Mouse (Mus musculus) cerebellum, adult 2 months (tissue): ENCODE data around the gene Gnl1. TPM values are rescaled to one million over a fixed set of nuclear protein-coding genes. Genes with fewer than 3 reads are reported as not detected.
A peak's percentile ranks its signal among the peaks of the same experiment; 100 is the strongest.
"Not testable (repeated sequence)": the region's sequence is repeated elsewhere in the genome, so short reads cannot be mapped to it uniquely, and the experiment has no call there.

Source experiments
- DNase-seq, 2 experiments: peaks; one replicate each; pipeline ENCODE4 v3.0.0; 2021
- H3K27ac ChIP-seq: fragments of 200-500 bp; 2 replicates; pipeline ENCODE4 v1.5.1; 2012; ENCODE audit warnings: low read length, control low read depth, inconsistent platforms; ENCODE audit not compliant: insufficient read depth
- H3K27me3 ChIP-seq: fragments of 200-500 bp; 2 replicates; pipeline ENCODE4 v1.6.1; 2012; ENCODE audit warnings: inconsistent platforms, mild to moderate bottlenecking, low read length, moderate library complexity; ENCODE audit not compliant: control insufficient read depth, insufficient read depth
- H3K4me1 ChIP-seq: fragments of 200-500 bp; 2 replicates; pipeline ENCODE4 v1.6.1; 2011; ENCODE audit warnings: low read length; ENCODE audit not compliant: control insufficient read depth, insufficient read depth
- H3K4me3 ChIP-seq: fragments of 200-500 bp; replicated peaks from 2 replicates; pipeline ENCODE3; 2011; ENCODE audit warnings: mild to moderate bottlenecking, low read depth, low read length, control low read depth; ENCODE audit not compliant: insufficient read depth
- CTCF ChIP-seq: fragments of 200-500 bp; IDR thresholded peaks from 2 replicates; pipeline ENCODE4 v1.5.1; 2011; ENCODE audit warnings: low read depth, mild to moderate bottlenecking, control low read depth, low read length, moderate library complexity, borderline replicate concordance; ENCODE audit not compliant: insufficient read depth
- WGBS: fragments of 180-500 bp; shearing (Covaris S2); methylation state at CpG from one replicate; pipeline ENCODE4 v1.1.7; 2018; 5-methylcytosine and 5-hydroxymethylcytosine counted together
- polyA plus RNA-seq: library from polyadenylated mRNA; depleted of rRNA; stranded (reverse); fragments of >200 nt; gene quantifications from 2 replicates; pipeline ENCODE4 v1.2.3, GENCODE M21; 2012; rRNA removed

Gene Gnl1
- polyA plus RNA-seq, 1 experiment, result 103 TPM

DNA sequence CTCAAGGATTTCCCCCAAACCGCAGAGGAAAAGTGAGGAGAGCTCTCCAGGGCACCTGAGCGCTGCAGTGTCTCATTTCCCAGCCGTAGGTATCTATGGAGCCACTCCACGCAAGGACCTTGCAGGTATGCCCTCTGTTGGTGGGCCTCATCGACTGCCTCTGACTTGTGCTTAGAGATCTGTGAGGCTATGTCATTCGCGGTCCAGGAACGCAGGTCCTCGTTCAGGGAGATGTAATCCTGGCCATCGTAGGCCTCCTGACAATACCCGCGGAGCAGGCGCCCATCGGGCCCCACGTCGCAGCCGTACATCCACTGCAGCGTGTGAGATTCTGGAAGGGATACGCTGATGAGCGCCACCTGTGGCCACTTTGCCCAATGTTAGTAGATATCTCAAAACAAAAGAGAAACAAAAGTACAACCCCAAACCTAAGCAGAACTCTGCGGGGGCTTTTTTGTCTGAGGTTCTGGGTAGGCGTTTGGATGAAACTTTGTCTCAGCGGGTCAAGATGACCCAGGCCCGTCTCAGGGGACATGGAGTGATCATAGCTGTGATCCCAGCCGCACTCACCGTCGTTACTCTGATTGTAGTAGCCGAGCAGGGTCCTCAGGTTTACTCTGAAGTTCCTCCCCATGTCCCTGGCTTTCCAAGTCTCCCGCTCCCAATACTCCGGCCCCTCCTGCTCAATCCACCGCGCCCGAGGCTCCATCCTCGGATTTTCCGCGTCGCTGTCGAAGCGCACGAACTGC lies 52.1 kb downstream of the Gnl1 start:
- 1% methylated on average over 40 of the region's 40 CpGs for WGBS
- DNase-seq, result peak; percentile 40 to 62
- not testable (repeated sequence) for H3K27me3 ChIP-seq, H3K27ac ChIP-seq, H3K4me1 ChIP-seq
- peak; percentile 46 for TF ChIP-seq CTCF
- peak overlapping the region; percentile 52 for H3K4me3 ChIP-seq

DNA sequence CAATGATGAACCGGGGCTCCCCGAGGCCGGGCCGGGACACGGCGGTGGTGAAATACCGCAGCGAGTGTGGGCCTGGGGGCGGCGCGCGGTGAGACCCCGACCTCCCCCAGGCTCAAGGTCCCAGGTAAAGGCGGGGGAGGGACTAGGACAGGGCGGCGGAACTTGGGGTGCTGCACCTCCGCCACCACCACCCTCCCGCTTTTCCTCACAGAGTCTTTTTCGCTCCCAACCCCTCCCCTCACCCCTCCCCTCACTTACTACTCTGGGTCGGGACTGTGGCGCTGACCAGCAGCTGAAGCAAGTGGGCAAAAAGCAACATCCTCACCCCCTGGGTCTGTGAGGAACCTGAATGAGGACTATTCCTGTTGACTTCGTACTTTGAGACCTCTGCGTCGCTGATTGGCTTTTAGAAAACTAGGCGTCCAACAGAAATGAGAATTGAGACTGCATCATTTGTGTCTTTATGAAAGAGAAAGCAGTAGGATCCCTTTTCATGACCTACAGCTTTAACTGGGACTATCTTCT lies 52.8 kb downstream of the Gnl1 start, which contains the start of gene H2-T23:
TSS of gene H2-T23 (minus strand) at position 505 of the 525 bp plus-strand sequence.
- not testable (repeated sequence) for H3K27me3 ChIP-seq, H3K4me1 ChIP-seq, H3K27ac ChIP-seq, DNase-seq
- peak within 1 kb of the TSS; percentile 52 for H3K4me3 ChIP-seq
- 1% methylated on average over 25 of the region's 25 CpGs for WGBS

DNA sequence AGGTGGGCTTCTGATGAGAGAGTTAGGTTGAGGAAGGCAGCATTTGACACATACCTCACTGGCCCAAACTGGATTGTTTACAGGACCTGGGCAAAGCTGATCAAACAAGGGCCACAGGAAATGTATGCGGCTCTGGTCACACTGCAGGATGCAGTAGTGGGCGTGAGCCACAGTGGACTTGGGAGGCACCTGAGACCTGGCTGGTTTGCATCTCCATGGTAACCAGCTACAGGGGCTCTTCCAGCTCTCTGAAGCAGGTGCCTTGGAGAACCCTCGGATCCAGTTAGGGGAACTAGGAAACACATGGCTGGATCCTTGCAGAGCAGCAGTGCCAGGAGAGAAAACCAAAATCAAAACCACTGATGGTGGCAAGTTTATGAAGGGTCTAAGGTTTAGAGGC lies 54.9 kb downstream of the Gnl1 start:
- DNase-seq, H3K27ac ChIP-seq, H3K27me3 ChIP-seq, H3K4me3 ChIP-seq, H3K4me1 ChIP-seq: not testable (repeated sequence)
- 69% methylated on average over 3 of the region's 3 CpGs for WGBS

DNA sequence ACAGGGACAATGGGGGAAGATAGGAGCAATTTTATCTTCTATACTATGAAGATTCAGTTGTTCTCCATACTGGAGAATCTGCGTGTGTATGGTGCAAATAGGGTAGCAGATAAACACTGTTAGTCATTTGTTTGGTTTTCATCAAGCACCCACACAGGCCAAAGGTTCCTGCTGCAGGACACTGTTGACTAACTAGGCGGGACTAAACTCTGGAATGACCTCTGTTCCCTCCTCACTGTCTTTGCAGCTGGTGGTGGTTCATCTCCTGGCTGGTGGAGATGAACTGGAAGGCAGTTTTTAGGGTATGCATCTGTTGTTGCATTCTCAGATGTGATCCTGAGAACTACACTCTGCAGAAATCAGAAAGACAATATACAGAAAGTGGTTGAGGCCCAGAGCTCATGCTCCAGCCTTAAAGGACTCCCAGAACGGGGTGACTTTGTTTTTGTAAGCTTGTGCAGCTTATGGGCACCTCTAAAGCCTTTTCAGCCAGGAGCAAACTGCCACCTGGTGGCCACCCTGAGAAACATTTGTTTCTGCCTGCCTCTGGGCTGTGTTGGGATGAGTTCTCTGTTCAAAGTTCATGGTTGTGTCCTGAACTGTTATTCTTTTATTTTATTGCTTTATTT lies 55.5 kb downstream of the Gnl1 start:
- peak; percentile 45; the same call in 1 of the 2 replicates for TF ChIP-seq CTCF
- H3K27me3 ChIP-seq, H3K27ac ChIP-seq, H3K4me1 ChIP-seq, H3K4me3 ChIP-seq: not testable (repeated sequence)
- peak; percentile 58 to 60 for DNase-seq
- 41% methylated on average over 3 of the region's 3 CpGs for WGBS

DNA sequence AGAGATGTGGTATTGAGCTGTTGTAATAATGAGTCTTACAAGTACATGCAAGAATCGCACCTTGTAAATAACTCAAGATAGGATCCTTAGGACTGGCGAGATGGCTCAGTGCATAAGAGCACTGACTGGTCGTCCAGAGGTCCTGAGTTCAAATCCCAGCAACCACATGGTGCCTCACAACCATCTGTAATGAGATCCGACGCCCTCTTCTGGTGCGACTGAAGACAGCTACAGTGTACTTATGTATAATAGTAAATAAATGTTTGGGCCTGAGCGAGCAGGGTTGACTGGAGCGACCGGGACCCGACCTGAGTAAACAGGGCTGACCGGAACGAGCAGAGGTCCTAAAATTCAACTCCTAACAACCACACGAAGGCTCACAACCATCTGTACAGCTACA lies 56.5 kb downstream of the Gnl1 start:
- H3K27ac ChIP-seq, H3K27me3 ChIP-seq, DNase-seq, H3K4me1 ChIP-seq, H3K4me3 ChIP-seq: not testable (repeated sequence)
- WGBS, result 90% methylated on average over 13 of the region's 13 CpGs

Other genes with a start within 250 kb of the Gnl1 start
- 22.6 and 25.2 TPM in 2 replicates for gene Ier3, start 158.2 kb upstream of the Gnl1 start, polyA plus RNA-seq
- 129 and 140 TPM in 2 replicates for gene Flot1, start 156.6 kb upstream of the Gnl1 start, polyA plus RNA-seq
- 320 TPM in 2 replicates for gene Tubb5, start 141.5 kb upstream of the Gnl1 start, polyA plus RNA-seq
- gene Mdc1, start 138.3 kb upstream of the Gnl1 start, polyA plus RNA-seq, result 12.1 and 16.1 TPM in 2 replicates
- gene Nrm, start 118.5 kb upstream of the Gnl1 start, polyA plus RNA-seq, result 8.6 and 12.0 TPM in 2 replicates
- gene Ppp1r18, start 114.3 kb upstream of the Gnl1 start, polyA plus RNA-seq, result 8.7 and 9.7 TPM in 2 replicates
- 52.2 and 57.4 TPM in 2 replicates for gene Dhx16, start 100.0 kb upstream of the Gnl1 start, polyA plus RNA-seq
- gene 2310061I04Rik, start 82.4 kb upstream of the Gnl1 start, polyA plus RNA-seq, result 161 and 173 TPM in 2 replicates
- gene Atat1, start 69.8 kb upstream of the Gnl1 start, polyA plus RNA-seq, result 80.2 and 81.5 TPM in 2 replicates
- gene Mrps18b, start 63.5 kb upstream of the Gnl1 start, polyA plus RNA-seq, result 62.5 and 65.1 TPM in 2 replicates
- 42.3 and 44.9 TPM in 2 replicates for gene Ppp1r10, start 63.4 kb upstream of the Gnl1 start, polyA plus RNA-seq
- 85.8 and 99.1 TPM in 2 replicates for gene Abcf1, start 10.1 kb upstream of the Gnl1 start, polyA plus RNA-seq
- gene Prr3, start 385 bp downstream of the Gnl1 start, polyA plus RNA-seq, result 38.8 and 42.6 TPM in 2 replicates
- 0.95 and 1.1 TPM in 2 replicates for gene H2-T24, start 40.7 kb downstream of the Gnl1 start, polyA plus RNA-seq
- 13.0 and 17.3 TPM in 2 replicates for gene H2-T23, start 53.0 kb downstream of the Gnl1 start, polyA plus RNA-seq
- 25.5 and 31.0 TPM in 2 replicates for gene H2-T22, start 62.9 kb downstream of the Gnl1 start, polyA plus RNA-seq
- not detected in 2 replicates for gene Gm6034, start 63.1 kb downstream of the Gnl1 start, polyA plus RNA-seq
- 0.08 and 0.15 TPM in 2 replicates for gene Gm11127, start 78.5 kb downstream of the Gnl1 start, polyA plus RNA-seq
- 0.10 TPM in 1 of 2 replicates, not detected in the other for gene Gm19684, start 141.8 kb downstream of the Gnl1 start, polyA plus RNA-seq
- gene Gm7030, start 149.6 kb downstream of the Gnl1 start, polyA plus RNA-seq, result not detected in 2 replicates
- gene Gm8909, start 188.7 kb downstream of the Gnl1 start, polyA plus RNA-seq, result not detected in 2 replicates
- not detected in 2 replicates for gene H2-T3, start 210.4 kb downstream of the Gnl1 start, polyA plus RNA-seq